Mouse (Mus musculus): ENCODE measurements around the gene Abcb8.
A peak's percentile ranks its signal among the peaks of the same experiment; 100 is the strongest.

The Abcb8 gene

DNA sequence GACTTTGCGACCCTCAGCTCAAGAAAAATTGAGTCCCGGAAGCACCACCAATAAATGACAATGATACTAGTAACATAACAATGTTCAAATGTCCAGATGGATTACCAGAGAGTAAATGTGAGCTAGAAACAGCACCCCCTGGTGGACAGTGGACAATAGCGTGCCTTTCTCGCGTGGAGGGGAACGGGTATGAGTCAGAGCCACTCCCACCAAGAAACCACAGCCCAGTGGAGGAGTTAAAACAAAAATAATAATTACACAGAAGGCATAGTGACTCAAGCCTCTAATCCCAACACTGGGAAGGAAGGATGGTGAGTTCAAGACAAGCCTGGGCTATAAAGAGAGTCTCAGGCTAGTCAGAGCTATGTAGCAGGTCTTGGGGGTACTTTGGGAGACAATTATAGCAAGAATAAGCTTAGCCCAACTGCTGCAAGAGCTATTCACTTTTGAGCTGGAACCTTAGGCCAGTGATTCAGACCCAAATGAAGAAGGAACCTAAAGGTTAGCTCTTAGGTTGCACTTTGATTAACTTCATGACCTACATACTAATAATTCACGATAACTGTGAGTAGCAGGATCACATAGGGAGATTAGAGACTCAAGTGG lies at the start of gene Abcb8:
TSS of gene Abcb8 (plus strand) at position 272 of the 606 bp plus-strand sequence.
- DNase-seq (ENCODE audit: low read depth, low spot score) = peak; percentile 84

DNA sequence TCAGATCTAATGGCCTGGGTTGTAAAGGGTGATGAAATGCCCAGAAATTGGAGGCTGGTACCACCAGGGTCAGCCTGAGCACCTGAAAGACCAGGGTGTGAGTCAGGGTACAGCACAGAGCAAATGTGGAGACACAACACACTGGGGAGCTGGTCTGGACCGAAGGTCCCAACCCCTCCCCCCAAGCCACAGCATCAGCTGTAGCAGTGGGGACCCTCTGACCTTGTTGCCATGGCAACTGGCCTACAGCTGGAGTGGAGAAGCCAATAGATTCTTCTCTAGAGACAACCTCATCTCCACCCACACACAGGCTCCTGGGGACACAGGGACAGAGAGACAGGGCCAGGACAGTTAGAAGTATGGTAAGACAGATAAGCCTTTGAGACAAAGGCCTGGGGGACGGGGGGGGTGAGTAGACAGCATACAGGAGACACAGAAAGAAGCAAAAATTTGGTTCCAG lies 49.5 kb upstream of the Abcb8 start:
- peak; percentile 85 for DNase-seq (ENCODE audit: low read depth, low spot score)

DNA sequence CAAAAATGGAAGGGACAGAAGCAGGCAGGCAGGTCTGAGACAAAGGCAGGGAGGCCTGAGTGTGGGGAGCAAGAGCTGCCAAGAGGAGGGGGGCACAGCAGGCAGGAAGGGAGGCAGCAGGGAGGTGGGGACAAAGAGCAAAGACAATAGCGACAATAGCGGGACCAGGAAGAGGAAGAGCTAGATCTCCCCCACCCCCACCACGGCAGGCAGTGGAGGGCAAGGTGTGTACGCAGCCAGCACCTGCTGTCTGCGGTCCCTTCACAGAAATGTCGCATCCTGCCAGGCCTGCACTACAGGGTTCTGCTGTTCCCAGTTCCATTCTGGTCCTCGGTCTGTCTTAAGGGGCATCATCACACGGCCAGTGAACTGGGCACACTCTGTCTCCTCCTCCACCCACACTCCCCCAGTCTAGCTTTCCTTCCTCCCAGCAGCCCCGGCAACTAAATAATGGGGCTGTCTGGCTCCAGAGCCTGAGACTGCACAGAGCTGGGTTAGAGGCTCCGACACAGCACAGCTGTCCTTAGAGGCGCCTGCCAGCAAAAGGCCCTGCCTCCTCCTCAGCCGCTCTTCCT lies 48.9 kb upstream of the Abcb8 start:
- no peak for DNase-seq (ENCODE audit: low read depth, low spot score)

- no peak for DNase-seq (ENCODE audit: low read depth, low spot score)
Measured at GRCm38 (mm10) chr5:24346313-24346712, 47.1 kb upstream of the Abcb8 start.

- no peak for DNase-seq (ENCODE audit: low read depth, low spot score)
Measured at GRCm38 (mm10) chr5:24347186-24347875, 46.1 kb upstream of the Abcb8 start.

- peak; percentile 75 for DNase-seq (ENCODE audit: low read depth, low spot score)
Measured at GRCm38 (mm10) chr5:24348128-24348527, 45.3 kb upstream of the Abcb8 start.

- DNase-seq (ENCODE audit: low read depth, low spot score) = no peak
Measured at GRCm38 (mm10) chr5:24348546-24348945, 44.9 kb upstream of the Abcb8 start.

- no peak for DNase-seq (ENCODE audit: low read depth, low spot score)
Measured at GRCm38 (mm10) chr5:24350073-24350472, 43.4 kb upstream of the Abcb8 start.

DNA sequence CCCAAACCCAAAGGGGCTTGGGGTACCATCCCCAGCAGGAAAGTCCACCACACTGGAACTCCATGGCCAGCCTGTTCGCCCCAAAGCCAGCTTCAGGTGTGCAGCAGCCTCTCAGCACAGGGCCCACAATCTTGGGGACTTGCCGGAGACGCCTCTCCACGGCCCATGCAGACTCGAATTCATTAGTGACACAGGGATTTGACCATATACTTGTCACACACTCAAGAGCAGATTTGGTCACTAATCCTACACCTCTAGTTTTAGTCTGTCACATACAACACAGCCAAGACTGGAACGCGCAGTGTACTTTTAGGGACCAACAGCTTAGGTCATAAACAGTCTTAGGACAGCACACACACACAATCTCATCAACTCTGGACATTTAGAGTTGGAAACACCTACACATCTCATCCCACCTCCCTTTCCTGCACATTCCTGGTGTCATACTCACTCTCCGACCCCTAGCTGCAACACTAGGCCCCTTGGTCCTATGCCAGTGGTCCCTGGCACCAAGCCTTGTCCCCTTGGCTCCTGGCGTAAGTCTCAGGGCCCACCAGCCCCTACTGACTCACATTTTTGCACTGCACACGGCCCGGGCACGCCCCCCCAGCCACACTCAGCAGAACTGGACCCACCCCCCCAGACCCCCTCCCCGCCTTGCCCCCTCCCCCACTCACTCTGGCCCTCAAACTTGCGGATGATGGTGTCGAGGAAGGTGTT lies 42.8 kb upstream of the Abcb8 start:
- DNase-seq (ENCODE audit: low read depth, low spot score) = no peak

DNA sequence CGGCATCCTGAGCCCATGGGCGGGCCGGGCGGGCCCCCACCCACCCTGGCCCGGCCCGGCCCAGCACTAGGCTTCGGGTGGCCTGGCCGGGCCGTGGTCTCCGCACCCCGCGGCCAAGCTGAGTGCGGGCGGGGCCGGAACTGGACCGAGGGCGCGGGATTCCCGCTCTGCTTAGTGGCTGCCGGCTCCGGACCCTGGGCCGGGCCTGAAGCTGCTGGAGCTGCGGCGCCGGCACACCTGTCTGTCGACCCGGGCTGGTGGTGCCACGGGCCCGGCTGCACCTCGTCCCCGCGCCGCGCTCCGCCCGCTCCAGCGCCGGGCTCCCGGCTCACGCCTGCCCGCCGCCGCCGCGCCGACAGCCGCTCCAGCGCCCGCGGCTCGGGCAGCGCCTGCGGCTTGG lies 42.2 kb upstream of the Abcb8 start, which contains the start of gene Kcnh2:
TSS of gene Kcnh2 (minus strand) at position 327 of the 400 bp plus-strand sequence.
- DNase-seq (ENCODE audit: low read depth, low spot score) = no peak

GRCm38 (mm10) chr5:24351701-24352171 lies 41.7 kb upstream of the Abcb8 start:
- DNase-seq (ENCODE audit: low read depth, low spot score) = peak; percentile 90

DNA sequence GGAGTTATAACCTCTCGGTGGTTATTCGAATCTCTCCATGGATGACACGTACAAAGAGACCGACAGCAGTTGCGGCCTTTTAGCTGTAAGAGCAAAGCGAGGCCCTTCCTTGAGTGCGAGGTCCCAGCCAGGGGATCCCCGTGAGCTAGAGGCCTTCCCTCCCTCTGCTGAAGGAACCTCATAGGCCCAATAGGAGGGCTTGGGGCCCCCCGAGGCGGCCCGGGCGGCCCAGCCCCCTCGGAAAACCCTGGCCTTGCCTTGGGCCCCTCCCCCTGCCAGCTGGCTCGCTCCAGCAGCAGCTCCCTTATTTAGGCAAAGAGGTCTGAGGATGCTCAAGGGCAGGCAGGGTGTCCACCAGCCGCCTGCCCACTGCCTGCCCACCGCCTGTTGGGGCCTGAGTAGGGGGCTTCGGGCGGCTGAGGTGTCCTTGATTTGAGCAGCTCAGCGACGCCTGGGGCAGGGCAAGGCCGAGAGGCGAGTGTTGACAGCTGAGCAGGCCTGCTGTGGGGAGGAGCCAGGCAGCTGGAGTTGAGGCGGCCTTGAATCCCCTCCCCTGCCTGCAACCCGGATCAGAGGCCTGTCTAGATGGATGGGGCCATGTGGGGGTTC lies 41.1 kb upstream of the Abcb8 start:
- DNase-seq (ENCODE audit: low read depth, low spot score) = peak; percentile 67

- DNase-seq (ENCODE audit: low read depth, low spot score) = no peak
Measured at GRCm38 (mm10) chr5:24353327-24353726, 40.1 kb upstream of the Abcb8 start.

DNA sequence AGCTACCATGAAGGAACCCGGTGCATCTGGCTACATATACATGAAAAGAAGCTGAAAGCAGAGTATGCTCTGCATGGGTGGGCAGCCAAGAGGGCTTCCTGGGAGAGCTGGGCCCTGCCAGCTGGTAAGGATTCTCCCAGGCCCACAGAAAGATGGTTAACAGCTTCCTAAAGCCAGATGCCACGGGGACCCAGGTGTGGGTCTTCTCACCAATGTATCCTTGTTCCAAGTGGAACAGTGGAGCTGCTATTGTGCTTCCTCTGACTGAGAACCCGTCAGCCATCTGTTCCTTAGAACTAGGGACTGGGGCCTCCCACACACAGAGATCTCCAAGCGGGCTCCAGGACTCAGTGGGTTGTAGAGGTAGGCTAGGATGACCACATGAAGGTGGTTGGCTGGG lies 36.7 kb upstream of the Abcb8 start:
- DNase-seq (ENCODE audit: low read depth, low spot score) = no peak

GRCm38 (mm10) chr5:24357461-24357860 lies 36.0 kb upstream of the Abcb8 start:
- peak; percentile 91 for DNase-seq (ENCODE audit: low read depth, low spot score)

- DNase-seq (ENCODE audit: low read depth, low spot score) = peak; percentile 85
Measured at GRCm38 (mm10) chr5:24360792-24361454, 32.5 kb upstream of the Abcb8 start.

DNA sequence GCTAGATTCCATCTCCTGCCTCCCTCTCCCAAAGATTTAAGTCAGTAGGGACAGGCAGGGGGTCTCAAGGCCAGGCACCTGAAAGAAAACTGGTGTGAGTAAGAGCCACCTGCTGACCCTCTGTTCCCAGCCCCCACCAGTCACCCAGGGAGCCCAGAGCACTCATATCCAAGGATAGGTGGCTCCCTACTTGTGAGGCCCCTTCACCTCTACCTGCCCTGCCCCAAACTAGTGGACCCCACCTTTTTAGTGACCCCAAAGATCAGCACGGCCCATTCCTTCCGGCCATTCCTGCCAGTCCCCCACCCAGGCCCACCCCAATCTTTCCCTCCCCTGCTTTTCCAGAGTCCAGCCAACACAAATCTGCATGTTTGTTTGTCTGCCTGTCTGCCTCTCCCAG lies 30.0 kb upstream of the Abcb8 start:
- no peak for DNase-seq (ENCODE audit: low read depth, low spot score)

- no peak for DNase-seq (ENCODE audit: low read depth, low spot score)
Measured at GRCm38 (mm10) chr5:24364061-24364460, 29.4 kb upstream of the Abcb8 start.

GRCm38 (mm10) chr5:24364508-24364907 lies 29.0 kb upstream of the Abcb8 start, which contains the start of gene Nos3:
Gene Nos3, plus strand, starts transcription at chr5:24364810.
- no peak for DNase-seq (ENCODE audit: low read depth, low spot score)

- no peak for DNase-seq (ENCODE audit: low read depth, low spot score)
Measured at GRCm38 (mm10) chr5:24364963-24365362, 28.5 kb upstream of the Abcb8 start.

DNA sequence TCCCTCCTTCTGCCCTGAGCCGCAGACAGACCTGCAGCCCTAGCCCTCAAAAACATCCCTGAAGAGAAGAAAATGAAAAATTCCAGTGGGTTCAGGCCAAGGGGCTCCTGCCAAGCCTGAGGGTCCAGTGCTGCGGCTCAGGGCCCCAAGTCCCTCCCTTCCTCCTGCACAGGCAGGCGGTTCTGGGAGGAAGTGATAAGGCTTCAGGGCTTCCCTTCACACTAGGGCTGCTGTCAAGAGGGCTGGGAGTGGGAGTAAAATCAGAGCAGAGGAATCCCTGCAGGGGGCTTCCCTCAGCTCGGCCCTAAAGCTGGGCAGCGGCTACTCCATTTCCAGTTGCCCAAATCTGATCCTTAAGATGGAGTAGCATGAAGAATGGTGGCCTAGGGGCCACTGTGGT lies 27.9 kb upstream of the Abcb8 start:
- DNase-seq (ENCODE audit: low read depth, low spot score) = no peak
